Mouse (Mus musculus) layer of hippocampus, adult 6 months (tissue): ENCODE data around the gene Cfap97d2. TPM values are rescaled to one million over a fixed set of nuclear protein-coding genes. Genes with fewer than 3 reads are reported as not detected.

Experiments used
- long read RNA-seq, 2 experiments: library from polyadenylated mRNA; unstranded; transcript quantifications; one replicate each; pipeline ENCODE4 v2.0.0; 2019 to 2020
- polyA plus RNA-seq: library from polyadenylated mRNA; unstranded; fragments of <200 nt; fragmentation: Nextera tagmentation; gene quantifications from 2 replicates; pipeline ENCODE4 v1.2.3, GENCODE M21; 2021

Gene Cfap97d2
- 0.77 and 1.1 TPM in 2 replicates for polyA plus RNA-seq
- long read RNA-seq, experiment 1, partial matches to known transcripts, result 0 of 2 reads
- long read RNA-seq, experiment 1, other reads (novel, unspliced or antisense), result 2 of 2 reads
- long read RNA-seq, experiment 2, partial matches to known transcripts, result 1 of 3 reads
- long read RNA-seq, experiment 2, other reads (novel, unspliced or antisense), result 2 of 3 reads

DNA sequence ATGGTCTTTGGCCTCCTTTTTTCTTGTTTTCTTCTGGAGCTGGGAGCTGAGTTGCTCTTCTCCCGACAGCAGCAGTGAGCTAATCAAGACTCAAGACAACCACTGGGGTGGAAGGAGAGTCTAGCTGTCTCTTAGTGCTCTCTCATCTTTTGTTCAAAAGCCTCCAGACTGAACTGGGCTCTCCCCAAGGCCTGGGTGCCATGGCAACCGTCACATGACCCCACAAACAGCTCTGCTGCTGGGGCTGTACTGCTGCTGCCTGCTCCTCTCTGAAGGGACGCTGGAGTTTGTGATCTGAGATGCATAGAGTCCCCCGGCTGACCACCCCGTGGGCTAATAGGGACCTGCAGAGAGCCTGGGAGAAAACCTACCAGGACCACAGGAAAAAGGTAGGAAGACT, at the start of gene Cfap97d2:
Cfap97d2 (plus strand) TSS at position 222 of the 400 bp plus-strand sequence.

DNA sequence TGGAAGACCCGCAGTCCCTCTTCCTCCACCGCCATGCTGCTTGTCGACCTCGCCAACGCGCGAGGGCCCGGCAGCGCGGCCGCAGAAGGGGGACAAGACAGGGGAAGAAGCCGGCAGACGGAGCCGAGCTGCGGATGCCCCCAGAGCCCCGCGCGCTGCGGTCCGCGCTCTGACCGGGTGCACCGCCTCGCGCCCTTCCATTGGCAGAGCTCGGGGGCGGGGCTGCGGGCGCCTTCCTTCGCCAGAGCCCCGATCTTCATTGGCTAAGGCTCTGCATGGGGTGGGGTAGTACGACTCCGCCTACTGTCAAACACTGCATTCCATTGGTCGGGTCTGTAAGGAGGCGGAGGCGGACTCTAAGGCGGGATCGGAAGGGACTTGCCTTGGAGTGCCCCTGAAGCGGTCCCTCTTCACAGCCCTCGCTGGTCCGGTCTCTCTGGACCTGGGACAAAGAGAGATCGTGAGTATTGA, 28.2 kb upstream of the Cfap97d2 start, which contains the start of gene Rasa3:
Rasa3 (minus strand) TSS at position 191 of the 471 bp plus-strand sequence.

GRCm38 (mm10) chr8:13756982-13757804, 51.5 kb downstream of the Cfap97d2 start, which contains the start of gene Cdc16:
Gene Cdc16, plus strand, starts transcription at chr8:13757676.

GRCm38 (mm10) chr8:13785250-13785763, 79.6 kb downstream of the Cfap97d2 start, which contains the start of gene Upf3a:
Gene Upf3a, plus strand, starts transcription at chr8:13785615.

Other genes starting within 250 kb of the Cfap97d2 start
- 42.9 and 67.0 TPM in 2 replicates for gene Gas6, start 211.4 kb upstream of the Cfap97d2 start, polyA plus RNA-seq
- not detected in 2 replicates for gene 1700029H14Rik, start 143.4 kb upstream of the Cfap97d2 start, polyA plus RNA-seq
- gene Rasa3, start 28.3 kb upstream of the Cfap97d2 start, polyA plus RNA-seq, result 20.2 and 22.2 TPM in 2 replicates
- 35.6 and 37.0 TPM in 2 replicates for gene Cdc16, start 51.8 kb downstream of the Cfap97d2 start, polyA plus RNA-seq
- 33.0 and 36.2 TPM in 2 replicates for gene Upf3a, start 79.7 kb downstream of the Cfap97d2 start, polyA plus RNA-seq
- not detected in 2 replicates for gene AF366264, start 132.5 kb downstream of the Cfap97d2 start, polyA plus RNA-seq
- 13.8 and 15.5 TPM in 2 replicates for gene Champ1, start 163.8 kb downstream of the Cfap97d2 start, polyA plus RNA-seq
- 119 and 130 TPM in 2 replicates for gene Coprs, start 184.4 kb downstream of the Cfap97d2 start, polyA plus RNA-seq